Mouse (Mus musculus): ENCODE data around the gene Slc12a7. TPM values are rescaled to one million over a fixed set of nuclear protein-coding genes. Genes with fewer than 3 reads are reported as not detected.

Gene Slc12a7
- polyA plus RNA-seq, 1 experiment from 2014 or later, result 12.6 TPM

GRCm38 (mm10) chr13:73842696-73843095 is 109.8 kb downstream of the Slc12a7 start:
- Histone ChIP-seq H3K27ac (replicated peaks; ENCODE audit: low read depth, low read length) (no peak overlapping the region), H3K9me3 (ENCODE audit: control insufficient read depth, low read length) (no peaks in the 10 kb centered on the region), H3K4me3 (replicated peaks; ENCODE audit: low read depth, low read length) (no peak overlapping the region), H3K9ac (replicated peaks; ENCODE audit: low read length) (no peak overlapping the region), H3K4me1 (ENCODE audit: control insufficient read depth, insufficient read depth, low read length) (no peaks in the 10 kb centered on the region), H3K27me3 (ENCODE audit: control insufficient read depth, insufficient read depth, low read length) (peaks cover 22% of the 10 kb centered on the region), H3K36me3 (ENCODE audit: control insufficient read depth, insufficient read depth, low read length) (no peaks in the 10 kb centered on the region), H3K4me2 (ENCODE audit: low read length) (no peak overlapping the region)
- ATAC-seq (ENCODE audit: low FRiP score, low TSS enrichment) (no peak), DNase-seq (no peak)

GRCm38 (mm10) chr13:73846589-73847464 is 113.9 kb downstream of the Slc12a7 start:
- no peak overlapping the region for H3K27ac ChIP-seq (replicated peaks; ENCODE audit: low read depth, low read length)
- H3K9ac ChIP-seq (replicated peaks; ENCODE audit: low read length), result peak overlapping the region; percentile 57
- H3K4me2 ChIP-seq (ENCODE audit: low read length), result peak overlapping the region; percentile 81
- under 1% methylated on average over 64 of the region's 65 CpGs for WGBS
- DNase-seq (peak; percentile 59), ATAC-seq (ENCODE audit: low FRiP score, low TSS enrichment) (peak; percentile 66)
- no peaks in the 10 kb centered on the region for H3K9me3 ChIP-seq (ENCODE audit: control insufficient read depth, low read length)
- H3K27me3 ChIP-seq (ENCODE audit: control insufficient read depth, insufficient read depth, low read length), result peaks cover 32% of the 10 kb centered on the region
- H3K4me1 ChIP-seq (ENCODE audit: control insufficient read depth, insufficient read depth, low read length), result no peaks in the 10 kb centered on the region
- no peaks in the 10 kb centered on the region for H3K36me3 ChIP-seq (ENCODE audit: control insufficient read depth, insufficient read depth, low read length)
- peak overlapping the region; percentile 61 for H3K4me3 ChIP-seq (replicated peaks; ENCODE audit: low read depth, low read length)

GRCm38 (mm10) chr13:73847465-73847836 is 114.6 kb downstream of the Slc12a7 start, which contains the start of gene Nkd2:
Nkd2 (minus strand) TSS chr13:73847631.
- peak; percentile 86 for ATAC-seq (ENCODE audit: low FRiP score, low TSS enrichment)
- Histone ChIP-seq H3K9ac (replicated peaks; ENCODE audit: low read length) (peak within 1 kb of the TSS; percentile 57), H3K36me3 (ENCODE audit: control insufficient read depth, insufficient read depth, low read length) (no peaks in the 10 kb centered on the region), H3K27ac (replicated peaks; ENCODE audit: low read depth, low read length) (no peak within 1 kb of the TSS), H3K4me3 (replicated peaks; ENCODE audit: low read depth, low read length) (peak within 1 kb of the TSS; percentile 61), H3K4me2 (ENCODE audit: low read length) (peak within 1 kb of the TSS; percentile 81), H3K27me3 (ENCODE audit: control insufficient read depth, insufficient read depth, low read length) (peaks cover 32% of the 10 kb centered on the region), H3K9me3 (ENCODE audit: control insufficient read depth, low read length) (no peaks in the 10 kb centered on the region), H3K4me1 (ENCODE audit: control insufficient read depth, insufficient read depth, low read length) (no peaks in the 10 kb centered on the region)
- peak; percentile 93 for DNase-seq
- 2% methylated on average over 38 of the region's 38 CpGs for WGBS

Other genes starting within 250 kb of the Slc12a7 start
- 8.1 and 8.5 TPM in 2 replicates for gene Slc6a3, start 196.3 kb upstream of the Slc12a7 start, polyA plus RNA-seq (2014; fragmentation: Nextera tagmentation; extraction: Ambion mirVana)
- gene Clptm1l, start 129.1 kb upstream of the Slc12a7 start, polyA plus RNA-seq (2014; fragmentation: Nextera tagmentation; extraction: Ambion mirVana), result 139 and 140 TPM in 2 replicates
- gene Tert, start 106.2 kb upstream of the Slc12a7 start, polyA plus RNA-seq (2014; fragmentation: Nextera tagmentation; extraction: Ambion mirVana), result 4.0 and 4.2 TPM in 2 replicates
- gene Slc6a18, start 55.1 kb upstream of the Slc12a7 start, polyA plus RNA-seq (2014; fragmentation: Nextera tagmentation; extraction: Ambion mirVana), result not detected in 2 replicates
- gene Slc6a19, start 28.2 kb upstream of the Slc12a7 start, polyA plus RNA-seq (2014; fragmentation: Nextera tagmentation; extraction: Ambion mirVana), result 0.18 and 0.19 TPM in 2 replicates
- gene Nkd2, start 114.5 kb downstream of the Slc12a7 start, polyA plus RNA-seq (2014; fragmentation: Nextera tagmentation; extraction: Ambion mirVana), result 11.1 and 12.6 TPM in 2 replicates
- 10.1 and 13.9 TPM in 2 replicates for gene Trip13, start 204.7 kb downstream of the Slc12a7 start, polyA plus RNA-seq (2014; fragmentation: Nextera tagmentation; extraction: Ambion mirVana)
- gene Brd9, start 204.7 kb downstream of the Slc12a7 start, polyA plus RNA-seq (2014; fragmentation: Nextera tagmentation; extraction: Ambion mirVana), result 86.8 and 93.4 TPM in 2 replicates
- gene Zdhhc11, start 230.8 kb downstream of the Slc12a7 start, polyA plus RNA-seq (2014; fragmentation: Nextera tagmentation; extraction: Ambion mirVana), result not detected in 2 replicates

All from midbrain, embryonic 14.5 days (tissue).